Mouse (Mus musculus): ENCODE results near the gene Kif26a.

DNA sequence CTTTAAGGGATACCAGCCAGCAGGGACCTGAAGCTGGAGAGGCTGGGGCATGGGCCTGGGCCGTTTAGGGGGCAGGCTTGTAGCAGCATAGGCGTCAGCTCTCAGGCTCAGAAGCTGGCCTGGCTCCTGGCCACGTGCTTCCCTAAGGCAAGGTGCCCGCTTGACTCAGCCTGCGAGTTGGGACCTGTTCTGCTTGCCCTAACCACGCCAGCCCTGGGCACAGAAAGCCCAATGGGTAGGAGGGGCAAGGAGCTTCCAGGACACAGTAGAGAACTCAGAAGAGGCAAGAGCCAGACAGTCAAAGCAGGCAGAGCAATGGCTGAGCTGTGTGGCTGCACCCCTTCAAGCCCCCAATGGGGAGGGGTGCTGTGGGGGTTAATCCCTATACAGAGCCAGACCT, 37.7 kb downstream of the Kif26a start:
- TF ChIP-seq CTCF (IDR thresholded peaks at IDR 0.05; ENCODE audit: low read depth) (no peak), EP300 (IDR thresholded peaks at IDR 0.05; ENCODE audit: low read depth) (no peak)

All from liver, embryonic 14.5 days (tissue).